Mouse (Mus musculus): ENCODE data around the gene 4930539E08Rik.
A peak's percentile ranks its signal among the peaks of the same experiment; 100 is the strongest.

Gene 4930539E08Rik

DNA sequence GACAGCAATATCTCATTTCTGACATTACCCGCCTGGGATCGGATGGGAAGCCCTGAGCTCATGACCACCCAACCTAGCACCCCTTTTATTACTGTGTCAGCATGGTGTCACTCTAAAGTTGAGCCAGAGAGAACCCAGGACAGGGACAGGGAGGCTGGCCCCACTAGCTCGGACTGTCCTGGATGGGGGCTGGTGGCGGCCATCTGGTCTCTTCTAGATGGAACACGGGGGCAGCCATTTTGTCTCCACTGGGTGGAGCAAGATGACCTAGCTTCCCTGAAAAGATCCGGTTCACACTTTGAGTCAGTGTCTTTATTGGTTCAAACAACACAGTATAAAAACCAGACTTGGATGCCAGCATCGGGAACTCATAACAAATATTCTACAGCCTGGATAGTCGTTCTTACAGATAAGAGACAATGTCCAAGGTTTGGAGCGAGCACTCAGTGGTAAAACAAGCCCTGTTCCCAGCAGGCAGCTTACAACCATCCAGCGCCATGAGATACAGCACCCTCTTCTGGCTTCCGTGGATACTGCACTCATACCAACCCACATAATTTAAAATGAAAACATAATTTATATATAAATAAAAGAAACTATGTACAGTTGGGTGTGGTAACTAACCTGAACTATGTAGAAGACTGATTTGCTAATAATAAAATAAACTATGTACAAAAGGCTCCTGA, 18.9 kb downstream of the 4930539E08Rik start:
- DNase-seq (ENCODE audit: low read depth, low spot score): no peak

DNA sequence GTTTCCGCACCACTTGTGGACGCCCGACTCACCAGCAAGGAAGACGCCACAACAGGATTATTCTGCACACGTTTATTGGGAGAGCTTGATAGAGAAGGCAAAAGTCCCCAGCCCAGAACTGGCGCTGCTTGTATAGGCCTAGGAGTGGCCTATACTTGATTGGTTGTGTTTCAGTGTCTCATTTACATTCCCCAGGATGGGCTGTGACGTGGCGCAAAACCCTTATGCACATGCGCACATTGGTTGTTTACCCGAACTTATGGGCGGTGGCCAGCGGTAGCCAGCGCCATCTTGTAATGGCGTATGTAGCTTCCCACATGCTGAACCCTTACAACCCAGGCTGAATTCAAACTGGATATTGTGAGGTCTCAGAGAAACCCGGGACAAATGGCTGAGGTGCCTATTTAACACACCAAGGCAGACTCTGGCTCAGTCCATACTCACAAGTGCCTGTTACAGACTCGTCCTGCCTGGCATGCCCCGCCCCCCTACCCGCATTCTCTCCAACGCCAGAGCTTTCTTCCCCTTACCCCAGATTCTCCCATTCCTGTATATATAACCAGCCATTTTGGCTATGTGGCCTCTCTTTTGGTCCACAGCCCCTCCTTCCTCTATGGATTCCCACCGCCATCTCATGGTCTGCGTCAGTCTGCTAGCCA, 19.8 kb downstream of the 4930539E08Rik start:
- DNase-seq (ENCODE audit: low read depth, low spot score): no peak

DNA sequence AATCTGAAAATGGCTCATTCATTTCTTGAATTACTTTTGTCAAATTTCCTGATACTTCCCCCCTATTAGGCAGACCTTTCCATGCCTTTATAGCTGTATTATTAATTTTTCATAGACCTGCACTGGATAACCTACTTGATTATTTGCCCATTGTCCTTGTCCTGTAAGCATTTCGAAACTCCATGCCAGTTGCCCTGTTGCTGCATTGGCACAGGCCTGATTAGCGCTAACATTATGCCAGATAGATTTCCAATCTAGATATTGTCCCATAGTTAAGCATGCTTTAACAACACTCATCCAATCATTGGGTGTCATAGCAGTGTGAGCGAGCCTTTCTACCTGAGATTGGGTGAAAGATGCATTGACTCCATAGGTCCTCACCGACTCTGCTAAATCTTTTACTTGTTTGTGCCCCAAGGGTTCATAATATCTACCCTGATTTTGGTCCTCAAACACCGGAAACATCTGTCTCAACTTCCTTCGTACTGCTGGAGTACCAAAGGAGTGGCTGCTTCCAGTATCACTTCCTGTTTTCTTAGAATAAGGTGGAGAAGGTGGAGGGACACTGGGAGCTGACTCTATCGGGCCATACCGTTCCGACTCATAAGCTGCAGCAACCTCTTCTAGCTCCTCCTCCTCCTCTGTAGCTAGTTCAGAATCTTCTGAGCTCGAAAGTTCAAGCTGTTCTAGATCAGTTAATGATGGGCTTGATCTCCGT, 20.9 kb downstream of the 4930539E08Rik start:
- DNase-seq (ENCODE audit: low read depth, low spot score): no peak

DNA sequence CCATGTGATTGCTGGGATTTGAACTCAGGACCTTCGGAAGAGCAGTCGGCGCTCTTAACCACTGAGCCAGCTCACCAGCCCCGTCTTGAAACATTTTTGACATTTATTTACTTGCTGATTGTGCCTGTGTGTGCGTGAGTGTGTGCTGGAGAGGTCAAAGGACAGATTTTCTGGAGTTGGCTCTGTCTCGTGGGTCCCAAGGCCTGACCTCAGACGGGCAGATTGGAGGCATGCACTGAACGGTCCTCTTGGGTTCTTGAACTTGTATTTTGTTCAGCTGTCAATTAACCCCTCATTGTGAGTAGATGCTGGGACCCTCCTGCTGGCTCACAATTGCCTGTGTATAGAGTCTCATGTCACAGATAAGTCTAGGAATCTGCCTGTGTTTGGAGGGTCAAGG, 28.9 kb downstream of the 4930539E08Rik start:
- DNase-seq (ENCODE audit: low read depth, low spot score): no peak

DNA sequence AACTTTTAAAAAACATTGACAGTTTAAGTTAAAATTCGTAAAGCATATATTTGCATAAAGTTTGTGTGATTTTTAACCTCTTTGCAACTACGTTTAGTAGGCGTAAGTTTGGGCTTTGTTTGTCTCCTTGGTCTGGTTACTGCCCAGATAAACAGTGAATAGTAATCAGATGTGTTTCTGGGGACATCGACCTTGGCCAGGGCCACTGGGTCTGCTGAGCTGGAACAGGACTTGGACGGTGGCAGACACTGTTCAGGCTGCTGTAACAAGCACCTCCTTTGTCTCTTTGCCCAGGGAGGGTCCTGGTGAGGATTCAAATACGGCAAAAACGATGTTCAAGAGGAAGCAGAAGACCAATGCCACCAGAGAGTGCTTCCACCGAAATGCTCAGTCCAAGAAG, 29.9 kb downstream of the 4930539E08Rik start:
- DNase-seq (ENCODE audit: low read depth, low spot score): no peak

DNA sequence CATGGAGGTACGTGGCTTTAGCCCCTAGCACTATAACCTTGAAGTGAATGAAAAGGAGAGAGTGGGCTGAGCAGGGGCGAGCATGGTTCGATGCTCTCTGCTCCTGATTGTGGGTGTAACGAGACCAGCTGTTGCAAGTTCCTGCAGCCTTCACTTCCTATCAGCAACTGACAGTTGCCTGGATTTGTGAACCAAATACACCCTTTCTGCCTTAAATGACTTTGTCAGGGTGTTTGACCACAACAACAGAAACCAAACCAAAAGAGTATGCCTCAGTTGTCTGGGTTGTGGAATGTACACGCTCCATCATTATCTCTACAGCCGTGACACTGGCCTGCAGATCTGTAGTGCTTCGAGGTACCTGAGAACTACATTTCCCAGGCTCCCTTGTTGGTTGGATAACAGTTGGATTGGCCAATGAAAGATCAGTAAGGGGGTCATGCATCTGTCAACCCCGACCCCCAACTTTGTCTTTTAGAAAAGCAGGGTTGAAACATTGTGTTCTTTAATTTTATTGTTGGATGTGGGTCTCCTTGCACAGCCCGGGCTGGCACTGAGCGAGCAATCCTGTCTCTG, 31.1 kb downstream of the 4930539E08Rik start:
- DNase-seq (ENCODE audit: low read depth, low spot score): no peak

DNA sequence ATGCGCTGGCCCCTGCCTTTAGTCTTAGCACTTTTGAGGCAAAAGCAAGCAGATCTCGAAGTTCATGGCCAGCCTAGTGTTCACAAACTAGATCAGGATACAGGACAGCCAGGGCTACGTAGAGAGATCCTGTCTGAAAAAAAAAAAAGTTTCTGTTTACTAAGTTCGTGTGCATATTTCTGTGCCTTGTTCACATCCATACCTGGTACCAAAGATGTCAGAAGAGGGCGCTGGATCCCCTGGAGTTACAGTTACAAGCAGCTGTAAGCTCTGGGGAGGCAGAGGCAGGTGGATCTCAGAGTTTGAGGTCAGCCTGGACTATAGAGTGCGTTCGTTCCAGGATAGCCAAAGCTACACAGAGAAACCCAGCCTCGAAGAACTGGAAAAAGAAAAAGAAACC, 32.3 kb downstream of the 4930539E08Rik start:
- no peak for DNase-seq (ENCODE audit: low read depth, low spot score)

DNA sequence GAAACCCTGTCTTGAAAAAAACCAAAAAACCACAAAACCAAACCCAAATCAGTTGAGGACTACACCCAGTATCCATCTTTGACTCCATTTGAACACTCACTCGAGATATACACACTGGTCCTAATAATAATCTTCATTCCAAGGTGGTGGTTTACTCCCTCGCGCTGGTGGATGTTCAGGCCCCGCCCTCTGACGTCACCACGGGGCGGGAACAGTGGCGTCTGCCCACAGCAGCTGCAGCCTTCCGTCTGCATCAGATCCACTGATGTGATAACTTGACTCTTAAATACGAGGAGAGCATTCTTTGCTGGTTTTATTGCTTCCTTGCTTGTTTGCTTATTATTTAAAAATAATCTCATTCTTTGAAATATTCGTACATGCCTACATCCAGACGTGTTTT, 32.8 kb downstream of the 4930539E08Rik start:
- DNase-seq (ENCODE audit: low read depth, low spot score): peak; percentile 43

DNA sequence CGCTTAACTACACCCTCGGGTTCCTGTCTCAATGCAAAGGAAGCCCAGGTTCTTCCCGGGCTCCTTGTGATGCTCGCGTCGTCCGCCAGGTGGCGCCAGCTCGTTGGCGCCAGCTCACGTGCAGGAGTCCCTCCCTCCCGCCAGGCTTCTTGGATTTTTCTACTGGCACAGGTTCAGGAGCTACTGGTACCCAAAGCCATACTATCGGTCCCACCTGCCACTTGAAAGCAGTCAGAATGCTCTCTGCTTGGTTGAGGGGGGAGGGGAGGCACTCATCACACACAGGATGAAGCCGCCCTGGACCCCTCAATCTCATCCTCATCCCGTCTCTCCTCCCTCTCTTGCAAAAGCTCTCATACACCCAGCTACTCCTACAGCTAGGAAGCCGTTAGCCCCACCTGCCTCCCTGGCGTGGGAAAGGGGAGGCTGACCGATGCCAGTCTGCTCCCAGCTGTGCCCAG, 35.2 kb downstream of the 4930539E08Rik start:
- peak; percentile 75 for DNase-seq (ENCODE audit: low read depth, low spot score)

DNA sequence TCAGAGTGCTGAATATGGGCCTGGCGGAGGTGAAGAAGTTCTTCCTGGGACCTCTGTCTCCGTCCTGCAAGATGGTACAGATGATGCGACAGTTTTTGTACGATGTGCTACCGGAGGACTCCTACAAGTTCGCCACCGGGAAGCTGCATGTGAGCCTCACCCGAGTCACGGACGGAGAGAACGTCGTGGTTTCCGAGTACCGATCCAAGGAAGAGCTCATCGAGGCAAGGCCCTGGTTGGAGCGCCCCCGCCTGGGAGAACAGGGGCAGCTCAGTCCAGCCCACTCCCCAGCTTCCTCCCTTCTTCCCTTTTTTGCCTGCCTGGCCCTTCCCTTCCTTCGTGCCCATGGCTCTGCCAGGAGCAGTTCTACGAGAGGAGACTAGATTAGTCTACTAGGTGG, 38.3 kb downstream of the 4930539E08Rik start:
- DNase-seq (ENCODE audit: low read depth, low spot score): no peak

DNA sequence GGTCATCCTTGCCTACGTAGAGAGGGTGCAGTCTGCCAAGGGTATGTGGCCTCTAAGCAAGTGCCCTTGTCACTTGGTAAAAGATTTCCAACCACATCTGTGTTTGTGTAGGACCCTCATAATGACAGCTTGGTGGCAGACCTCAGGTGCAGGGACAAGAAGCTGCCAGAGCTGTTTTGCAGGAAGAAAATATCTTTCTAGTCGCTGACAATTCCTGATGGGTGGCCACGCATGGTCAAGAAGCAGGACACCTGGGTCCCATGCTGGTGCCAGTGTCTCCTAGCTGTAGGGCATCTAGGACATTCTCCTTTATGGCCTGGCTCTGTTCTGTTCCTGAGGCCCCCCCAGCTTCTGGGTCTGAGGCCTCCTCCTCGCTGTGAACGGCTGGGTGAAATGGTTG, 38.8 kb downstream of the 4930539E08Rik start:
- no peak for DNase-seq (ENCODE audit: low read depth, low spot score)

DNA sequence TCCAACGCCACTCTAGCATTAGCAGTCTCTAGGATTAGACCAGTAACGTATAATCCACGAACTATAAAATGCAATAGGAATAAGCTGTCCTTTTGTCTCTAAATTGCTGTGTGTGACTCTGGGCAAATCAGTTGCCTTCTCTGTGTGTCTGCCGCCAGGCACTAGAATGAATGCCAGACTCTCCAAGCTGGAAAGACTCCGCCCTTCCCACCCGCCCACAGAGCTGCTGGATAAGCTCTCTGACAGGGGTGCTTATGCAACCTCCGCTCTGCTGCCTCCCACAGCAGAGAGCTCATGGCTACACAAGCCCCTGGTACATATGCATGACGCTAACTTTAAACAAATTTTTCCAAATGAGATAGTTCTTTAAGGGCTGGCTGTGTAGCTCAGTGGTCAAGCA, 39.8 kb downstream of the 4930539E08Rik start:
- no peak for DNase-seq (ENCODE audit: low read depth, low spot score)

DNA sequence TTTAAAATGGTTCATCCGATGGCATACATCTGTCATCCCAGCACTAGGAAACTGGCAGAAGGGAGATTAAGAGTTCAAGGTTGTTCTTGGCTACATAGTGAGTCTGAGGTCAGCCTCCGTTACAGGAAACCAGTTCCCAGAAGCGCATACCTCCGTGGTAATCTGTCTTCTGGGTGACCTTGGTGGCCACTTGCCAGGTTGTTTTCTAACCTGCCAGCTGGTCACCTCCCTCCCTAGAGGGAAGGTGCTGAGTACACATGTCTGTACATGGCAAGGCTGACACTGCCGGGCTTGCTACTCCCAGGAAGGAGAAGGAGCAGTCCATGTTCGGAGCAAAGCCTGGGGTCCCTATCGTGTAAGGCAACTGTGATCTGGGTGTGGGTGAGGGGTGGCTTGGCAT, 40.3 kb downstream of the 4930539E08Rik start:
- no peak for DNase-seq (ENCODE audit: low read depth, low spot score)

DNA sequence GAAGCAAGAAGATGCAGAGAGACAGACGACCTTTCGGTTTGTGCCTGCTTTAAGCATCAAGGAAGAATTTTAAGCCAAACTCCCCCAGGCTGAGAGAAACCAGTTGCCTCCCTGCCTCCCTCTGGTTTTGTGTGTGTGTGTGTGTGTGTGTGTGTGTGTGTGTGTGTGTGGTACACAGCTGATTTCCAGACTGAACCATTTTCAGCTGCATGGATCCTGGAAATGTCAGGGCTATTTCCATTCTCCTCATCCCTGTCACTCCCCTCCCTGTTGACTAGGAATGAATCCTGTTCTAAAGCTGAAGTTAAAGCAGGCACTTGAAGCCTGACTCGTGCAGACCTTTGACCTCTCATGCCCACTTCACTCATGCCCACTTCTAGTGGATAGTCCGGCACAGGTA, 40.9 kb downstream of the 4930539E08Rik start:
- DNase-seq (ENCODE audit: low read depth, low spot score): no peak

DNA sequence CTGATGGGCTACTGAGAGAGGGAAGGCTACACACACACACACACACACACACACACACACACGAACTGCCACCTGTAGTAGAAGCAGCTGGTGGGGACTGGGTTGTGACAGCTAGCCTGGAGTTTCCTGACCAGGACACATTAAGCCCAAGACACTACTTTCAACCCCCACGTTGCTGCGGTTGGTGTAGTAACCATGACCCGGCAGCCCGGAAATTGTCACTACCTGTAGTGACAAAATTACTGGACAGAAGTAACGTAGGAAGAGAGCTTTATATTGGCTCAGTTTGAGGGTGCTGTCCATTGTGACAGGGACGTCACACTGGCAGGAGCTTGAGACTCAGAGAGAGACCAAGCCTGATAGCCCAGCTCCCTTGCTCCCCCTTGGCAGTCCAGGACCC, 42.8 kb downstream of the 4930539E08Rik start:
- no peak for DNase-seq (ENCODE audit: low read depth, low spot score)

DNA sequence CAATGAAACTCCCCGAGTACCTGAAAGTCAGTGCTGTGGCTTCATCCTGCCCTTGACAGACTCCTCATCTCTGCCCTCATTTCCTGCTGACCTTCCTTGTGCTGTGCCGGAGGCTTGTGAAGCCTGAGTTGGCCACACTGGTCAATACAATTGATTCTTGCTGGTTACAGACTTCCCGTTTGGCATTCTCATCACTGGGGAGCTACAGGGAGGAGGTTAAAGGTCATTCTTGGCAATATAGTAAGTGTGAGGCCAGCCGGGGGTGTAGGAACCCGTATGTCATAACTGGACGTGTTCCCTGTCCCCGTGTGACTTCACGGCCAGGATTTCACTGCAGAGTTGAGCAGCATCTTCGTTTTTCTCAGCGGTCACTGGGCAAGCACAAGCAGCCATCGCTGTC, 43.3 kb downstream of the 4930539E08Rik start:
- no peak for DNase-seq (ENCODE audit: low read depth, low spot score)

DNA sequence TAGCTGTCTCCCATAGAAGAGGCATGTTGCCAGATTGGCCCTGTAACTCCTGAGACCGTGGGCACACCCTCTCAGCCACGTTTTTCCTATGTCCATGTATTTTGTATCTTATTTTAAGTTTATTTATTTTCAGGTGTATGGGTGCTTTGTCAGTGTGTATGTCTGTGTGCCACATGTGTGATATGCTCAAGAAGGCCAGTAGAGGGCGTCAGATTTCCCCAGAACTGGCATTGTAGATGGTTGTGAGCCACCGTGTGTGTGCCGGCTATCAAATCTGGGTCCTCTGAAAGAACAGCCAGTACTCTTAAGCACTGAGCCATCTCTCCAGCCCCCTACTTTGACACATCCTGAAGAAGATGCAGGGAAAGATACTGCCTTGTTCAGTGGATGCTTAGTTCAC, 44.7 kb downstream of the 4930539E08Rik start:
- no peak for DNase-seq (ENCODE audit: low read depth, low spot score)

DNA sequence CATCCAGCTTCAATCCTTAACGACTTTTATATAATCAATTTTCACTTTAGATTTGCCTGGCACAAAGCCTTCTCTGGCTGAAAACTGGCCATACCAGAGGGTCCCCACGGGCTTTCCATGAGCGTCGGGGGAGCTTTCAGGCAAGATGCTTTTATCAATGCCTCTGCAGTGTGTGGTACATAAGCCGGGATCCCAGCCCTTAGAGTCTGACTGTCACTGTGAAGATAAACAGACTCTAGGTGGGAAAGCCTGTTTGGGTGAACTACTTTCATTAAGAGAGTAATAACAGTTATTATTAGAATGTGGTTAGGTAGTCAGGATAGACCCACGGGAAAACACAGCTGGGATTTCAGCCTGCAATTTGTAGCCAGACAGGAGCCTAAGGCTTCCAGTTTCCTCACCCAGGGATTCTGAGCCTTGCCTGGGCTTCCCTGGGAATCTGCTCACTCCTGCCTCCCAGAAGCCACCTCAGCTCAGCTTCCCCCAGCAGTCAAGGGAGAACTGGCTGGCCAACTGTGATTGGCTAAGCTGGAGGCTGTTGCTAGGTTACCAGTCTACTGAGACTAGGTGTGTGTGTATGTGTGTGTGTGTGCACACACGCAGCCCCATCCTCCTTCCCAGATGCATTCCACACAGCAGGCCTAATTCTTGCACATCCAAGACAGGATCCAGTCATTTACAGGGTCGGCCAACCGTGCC, 45.6 kb downstream of the 4930539E08Rik start:
- no peak for DNase-seq (ENCODE audit: low read depth, low spot score)

DNA sequence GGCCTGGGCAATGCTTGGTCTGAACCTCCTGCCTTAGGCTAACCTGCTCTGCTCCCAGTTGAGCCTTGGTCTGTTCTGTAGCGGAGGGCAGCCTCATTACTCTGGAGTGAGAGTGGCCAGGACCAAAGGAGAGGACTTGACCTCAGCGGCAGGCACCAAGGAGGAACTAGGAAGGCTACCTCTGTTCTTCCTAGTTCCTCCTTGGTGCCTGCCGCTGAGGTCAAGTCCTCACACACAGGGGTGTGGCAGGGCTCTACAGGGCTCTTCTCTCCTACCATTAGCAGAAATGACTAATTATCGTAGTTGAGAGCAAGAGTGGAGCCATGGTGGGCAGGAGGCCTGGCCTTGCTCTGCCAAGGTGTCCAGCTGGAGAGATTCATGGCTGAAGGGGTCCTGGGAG, 47.7 kb downstream of the 4930539E08Rik start:
- DNase-seq (ENCODE audit: low read depth, low spot score): no peak

DNA sequence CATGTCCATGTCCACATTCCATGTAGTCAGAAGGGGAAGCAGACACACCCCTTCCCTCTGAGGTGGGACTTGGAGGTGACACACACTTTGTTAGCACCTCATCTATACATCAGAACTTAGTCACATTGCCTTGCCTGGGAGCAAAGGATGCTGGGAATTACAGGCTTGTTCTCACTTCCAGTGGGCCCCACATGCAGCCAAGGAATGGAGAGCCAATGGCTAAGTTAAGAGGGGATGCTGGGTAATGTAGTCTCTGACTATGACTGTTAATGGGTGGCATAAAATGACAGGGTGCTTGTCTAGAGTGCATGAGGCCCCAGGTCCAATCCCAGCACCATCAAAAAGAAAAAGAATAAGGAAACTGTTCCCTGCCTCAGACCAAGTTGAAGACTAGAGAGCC, 48.2 kb downstream of the 4930539E08Rik start:
- DNase-seq (ENCODE audit: low read depth, low spot score): no peak

DNA sequence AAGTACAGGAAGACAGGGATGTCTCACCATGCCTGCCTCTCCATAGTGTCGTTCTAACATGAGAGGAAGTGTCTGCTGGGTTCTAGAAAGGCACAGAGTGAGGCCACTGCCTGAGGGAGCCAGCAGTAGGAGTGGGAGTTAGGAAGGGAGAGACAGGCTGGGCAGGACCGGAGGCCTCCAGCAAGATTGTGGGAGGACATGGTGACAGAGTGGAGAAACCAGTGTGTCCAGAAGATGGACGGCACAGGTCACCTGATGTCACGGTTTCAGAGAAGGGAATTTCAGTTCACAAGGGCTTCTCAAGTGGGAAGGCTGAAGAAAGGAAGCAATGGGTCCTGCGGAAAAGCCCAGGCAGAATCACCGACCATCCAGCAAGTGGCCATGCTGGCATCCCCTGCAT, 50.7 kb downstream of the 4930539E08Rik start:
- DNase-seq (ENCODE audit: low read depth, low spot score): no peak

DNA sequence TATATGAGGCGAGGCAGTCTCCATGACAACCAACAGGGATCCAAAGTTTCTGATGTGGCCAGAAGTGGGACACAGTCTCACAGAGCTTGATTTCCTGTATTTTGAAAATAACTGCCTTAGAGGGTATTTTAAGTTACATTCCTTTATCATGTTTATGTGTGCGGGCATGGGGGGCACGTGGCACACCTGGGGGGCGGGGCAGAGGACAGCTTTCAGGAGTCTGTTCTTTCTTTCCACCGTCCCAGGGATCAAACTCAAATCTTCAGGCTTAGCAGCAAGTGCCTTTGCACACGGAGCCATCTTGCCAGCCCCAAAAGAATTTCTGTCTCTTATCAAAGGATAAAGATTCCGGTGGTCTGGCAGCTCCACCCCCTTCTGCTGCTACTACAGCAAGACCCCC, 51.2 kb downstream of the 4930539E08Rik start:
- no peak for DNase-seq (ENCODE audit: low read depth, low spot score)
